Comparison of ENCODE assay signal across 8 mouse cellular contexts in genomic region chr1:105880555-105881304, GRCm38 (mm10).
DNase-seq lines count a peak whose midpoint lies in the region; ATAC-seq lines count a peak whose summit lies in the region.

No protein-coding gene starts in this region.

- peak overlapping the region; percentile 21 for H3K4me3 ChIP-seq in embryonic facial prominence, embryonic 11.5 days (ENCODE audit: low read depth, low read length)
- peak overlapping the region; percentile 18; the same call in 1 of the 2 replicates for H3K4me3 ChIP-seq in hindbrain, embryonic 12.5 days

- intact Hi-C loops in left cerebral cortex, postnatal 4 days (cut with DNase I), result no loop called here

- no peak overlapping the region for H3K27ac ChIP-seq in embryonic facial prominence, embryonic 11.5 days (replicated peaks; ENCODE audit: low read depth, low read length)
- H3K27ac ChIP-seq in hindbrain, embryonic 12.5 days, result no peak overlapping the region

- H3K27me3 ChIP-seq in embryonic facial prominence, embryonic 11.5 days (ENCODE audit: control insufficient read depth, insufficient read depth, low read length), result no peaks in the 10 kb centered on the region
- H3K27me3 ChIP-seq in hindbrain, embryonic 12.5 days, result peaks cover 5% of the 10 kb centered on the region; the same call in 1 of the 2 replicates

- H3K9me3 ChIP-seq in embryonic facial prominence, embryonic 11.5 days (replicated peaks; ENCODE audit: control insufficient read depth, low read length), result no peaks in the 10 kb centered on the region
- H3K9me3 ChIP-seq in hindbrain, embryonic 12.5 days (replicated peaks), result no peaks in the 10 kb centered on the region

- H3K9ac ChIP-seq in embryonic facial prominence, embryonic 11.5 days (replicated peaks; ENCODE audit: low read length), result peak overlapping the region; percentile 25; the same call in 1 of the 2 replicates
- H3K9ac ChIP-seq in hindbrain, embryonic 12.5 days, result 0 out of 2 replicates have a peak overlapping the region, but pooled peaks have one; percentile 18

- peak; percentile 62; the same call in 1 of the 2 replicates for ATAC-seq in embryonic facial prominence, embryonic 11.5 days (replicated peaks; ENCODE audit: insufficient number of reproducible peaks, low FRiP score, low TSS enrichment, low read depth)
- ATAC-seq in hindbrain, embryonic 12.5 days (ENCODE audit: low FRiP score), result peak; percentile 68
- peak; percentile 79 for ATAC-seq in megakaryocyte-erythroid progenitor cell, adult 5-6 weeks (replicated peaks; ENCODE audit: low FRiP score, low TSS enrichment, poor library complexity, severe bottlenecking)
- ATAC-seq in monocyte, adult 5-6 weeks (replicated peaks; ENCODE audit: insufficient number of reproducible peaks, low FRiP score, low TSS enrichment, poor library complexity, severe bottlenecking), result no peak

- peak overlapping the region; percentile 55 for H3K4me2 ChIP-seq in embryonic facial prominence, embryonic 11.5 days (ENCODE audit: low read depth, low read length)
- H3K4me2 ChIP-seq in hindbrain, embryonic 12.5 days (replicated peaks), result peak overlapping the region; percentile 51

- peak; percentile 13 for DNase-seq in left cerebral cortex, postnatal 4 days
- DNase-seq in left cerebral cortex, adult 18-20 months (ENCODE audit: low spot score in 2 of 2), result no peak
- peak; percentile 68 for DNase-seq in embryonic facial prominence, embryonic 11.5 days (ENCODE audit: low spot score)
- DNase-seq in spleen, adult 12 weeks (ENCODE audit: low spot score), result no peak
- no peak for DNase-seq in ovary, postnatal 10 days (ENCODE audit: low spot score)

- H3K36me3 ChIP-seq in embryonic facial prominence, embryonic 11.5 days (replicated peaks; ENCODE audit: control insufficient read depth, insufficient read depth, low read depth, low read length), result no peaks in the 10 kb centered on the region
- no peaks in the 10 kb centered on the region for H3K36me3 ChIP-seq in hindbrain, embryonic 12.5 days

- H3K4me1 ChIP-seq in embryonic facial prominence, embryonic 11.5 days (ENCODE audit: control insufficient read depth, insufficient read depth, low read length), result no peaks in the 10 kb centered on the region
- H3K4me1 ChIP-seq in hindbrain, embryonic 12.5 days, result peaks cover 7% of the 10 kb centered on the region; the same call in 1 of the 2 replicates

- WGBS in embryonic facial prominence, embryonic 11.5 days, result 12% methylated on average over 24 of the region's 25 CpGs
- WGBS in hindbrain, embryonic 12.5 days, result 10% methylated on average over 23 of the region's 25 CpGs

Comparison
In these comparisons a context has a peak if more than half of its experiments do, and no peak if none do; other contexts are left out.
1. DNase-seq: peak in left cerebral cortex, postnatal 4 days (single experiment) and embryonic facial prominence, embryonic 11.5 days (single experiment); none in left cerebral cortex, adult 18-20 months (0 of 2), spleen, adult 12 weeks (single experiment) and ovary, postnatal 10 days (single experiment).